Mouse (Mus musculus): ENCODE measurements around the gene Pde10a. TPM values are rescaled to one million over a fixed set of nuclear protein-coding genes. Genes with fewer than 3 reads are reported as not detected.

Pde10a gene
- polyA plus RNA-seq, 1 experiment from 2014 or later, result 1.4 TPM

DNA sequence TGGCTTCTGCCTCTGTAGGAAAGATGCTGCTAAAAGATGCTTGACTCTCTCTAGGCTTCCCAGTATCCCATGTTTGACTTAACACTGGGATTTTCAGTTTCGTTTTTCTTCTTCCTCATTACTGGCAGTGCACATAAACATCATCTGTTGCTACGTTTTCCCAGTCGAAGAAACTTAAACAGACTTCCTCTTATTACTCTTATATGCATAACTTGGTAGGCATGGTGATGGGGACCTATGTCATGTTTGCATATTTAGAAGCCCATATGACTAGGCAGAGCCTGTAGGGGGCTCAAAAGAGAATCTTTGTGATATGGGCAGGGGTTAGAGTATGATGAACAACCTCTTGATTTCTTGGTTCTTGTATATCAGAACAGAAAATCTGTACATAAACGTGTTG, 224.3 kb downstream of the Pde10a start:
- Histone ChIP-seq H3K27me3 (replicated peaks) (no peaks in the 10 kb centered on the region), H3K4me2 (replicated peaks) (no peak overlapping the region), H3K4me1 (replicated peaks) (no peaks in the 10 kb centered on the region), H3K4me3 (replicated peaks) (no peak overlapping the region), H3K9ac (no peak overlapping the region), H3K36me3 (no peaks in the 10 kb centered on the region), H3K9me3 (no peaks in the 10 kb centered on the region), H3K27ac (no peak overlapping the region)
- ATAC-seq, result no peak
- 63% methylated on average over 4 of the region's 4 CpGs for WGBS

DNA sequence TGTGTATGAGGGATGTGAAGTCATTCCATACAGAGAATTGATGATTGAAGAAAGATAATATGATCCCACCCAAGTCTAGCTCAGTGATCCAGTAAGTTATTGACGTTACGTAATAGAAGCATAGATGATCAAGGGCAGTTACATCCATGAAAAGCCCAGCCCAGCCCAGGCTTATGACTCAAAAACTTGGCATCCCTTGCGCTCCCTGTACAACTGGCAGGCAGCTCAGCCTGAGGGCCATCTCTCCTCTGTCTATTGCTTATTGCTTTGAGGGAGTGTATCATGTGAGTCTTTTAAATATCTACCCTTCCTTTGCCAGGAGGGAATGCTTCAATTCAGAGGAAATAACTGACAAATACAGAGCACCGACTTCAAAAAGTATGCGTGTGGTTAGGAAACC, 232.4 kb downstream of the Pde10a start:
- WGBS, result 93% methylated on average over 5 of the region's 5 CpGs
- Histone ChIP-seq H3K4me2 (replicated peaks) (no peak overlapping the region), H3K9ac (no peak overlapping the region), H3K4me1 (replicated peaks) (no peaks in the 10 kb centered on the region), H3K27ac (no peak overlapping the region), H3K36me3 (no peaks in the 10 kb centered on the region), H3K4me3 (replicated peaks) (no peak overlapping the region), H3K27me3 (replicated peaks) (no peaks in the 10 kb centered on the region), H3K9me3 (no peaks in the 10 kb centered on the region)
- no peak for ATAC-seq

GRCm38 (mm10) chr17:8763248-8763647, 238.1 kb downstream of the Pde10a start:
- ATAC-seq, result no peak
- WGBS, result 22% methylated on average over 1 of the region's 1 CpGs
- Histone ChIP-seq H3K4me2 (replicated peaks) (no peak overlapping the region), H3K27me3 (replicated peaks) (no peaks in the 10 kb centered on the region), H3K4me3 (replicated peaks) (no peak overlapping the region), H3K27ac (no peak overlapping the region), H3K9me3 (no peaks in the 10 kb centered on the region), H3K4me1 (replicated peaks) (no peaks in the 10 kb centered on the region), H3K9ac (no peak overlapping the region), H3K36me3 (no peaks in the 10 kb centered on the region)

GRCm38 (mm10) chr17:8765987-8766576, 240.9 kb downstream of the Pde10a start:
- Histone ChIP-seq H3K4me3 (replicated peaks) (no peak overlapping the region), H3K4me2 (replicated peaks) (no peak overlapping the region), H3K4me1 (replicated peaks) (no peaks in the 10 kb centered on the region), H3K27me3 (replicated peaks) (no peaks in the 10 kb centered on the region), H3K36me3 (no peaks in the 10 kb centered on the region), H3K27ac (no peak overlapping the region), H3K9me3 (no peaks in the 10 kb centered on the region), H3K9ac (no peak overlapping the region)
- ATAC-seq, result no peak
- 92% methylated on average over 5 of the region's 5 CpGs for WGBS

DNA sequence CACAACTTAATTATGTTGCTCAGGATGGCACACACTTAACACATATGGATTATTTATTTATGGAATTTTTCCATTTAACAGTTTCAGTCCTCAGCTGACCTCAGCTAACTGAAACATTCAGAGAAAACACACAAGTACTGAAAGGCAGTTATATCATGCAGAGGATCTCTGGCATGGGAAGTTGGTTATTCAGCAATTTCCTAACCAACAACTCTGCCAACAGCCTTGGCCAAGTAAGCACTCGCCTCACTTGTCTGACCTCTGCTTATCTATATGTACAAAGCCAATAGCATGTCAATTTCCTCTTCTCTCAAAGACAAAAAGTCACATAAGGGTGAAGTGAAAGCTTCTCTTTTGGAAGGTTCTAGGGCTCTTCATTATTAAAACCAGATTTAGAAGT, 244.0 kb downstream of the Pde10a start:
- Histone ChIP-seq H3K27me3 (replicated peaks) (no peaks in the 10 kb centered on the region), H3K9ac (no peak overlapping the region), H3K4me3 (replicated peaks) (no peak overlapping the region), H3K27ac (no peak overlapping the region), H3K4me1 (replicated peaks) (no peaks in the 10 kb centered on the region), H3K36me3 (no peaks in the 10 kb centered on the region), H3K4me2 (replicated peaks) (no peak overlapping the region), H3K9me3 (no peaks in the 10 kb centered on the region)
- no peak for ATAC-seq
- WGBS, result 89% methylated on average over 1 of the region's 1 CpGs

DNA sequence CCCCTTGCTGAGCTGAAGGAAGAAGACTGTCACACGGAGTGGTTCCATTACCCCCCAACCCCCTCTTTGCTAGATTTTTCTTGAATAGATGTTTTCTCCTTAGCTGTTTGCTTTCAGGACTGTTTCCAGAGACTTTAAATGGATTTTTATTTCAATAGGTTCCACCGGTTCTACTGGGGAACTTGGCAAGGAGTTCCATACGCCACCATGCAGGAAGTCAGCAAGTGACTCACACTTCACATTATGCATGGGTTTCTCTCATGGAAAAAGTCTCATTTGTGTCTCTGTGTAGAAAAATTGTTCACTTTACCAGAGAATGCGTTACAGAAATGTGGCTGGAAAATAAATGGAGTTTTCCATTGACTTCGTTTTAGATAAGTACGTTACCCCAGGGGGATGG, 248.2 kb downstream of the Pde10a start:
- Histone ChIP-seq H3K4me3 (replicated peaks) (no peak overlapping the region), H3K9me3 (no peaks in the 10 kb centered on the region), H3K36me3 (no peaks in the 10 kb centered on the region), H3K4me2 (replicated peaks) (no peak overlapping the region), H3K27ac (no peak overlapping the region), H3K9ac (no peak overlapping the region), H3K27me3 (replicated peaks) (no peaks in the 10 kb centered on the region), H3K4me1 (replicated peaks) (no peaks in the 10 kb centered on the region)
- no peak for ATAC-seq
- 79% methylated on average over 6 of the region's 6 CpGs for WGBS

GRCm38 (mm10) chr17:8774301-8774700, 249.1 kb downstream of the Pde10a start:
- ATAC-seq, result no peak
- no peak overlapping the region for H3K27ac ChIP-seq
- H3K9ac ChIP-seq, result no peak overlapping the region
- 85% methylated on average over 3 of the region's 3 CpGs for WGBS
- no peaks in the 10 kb centered on the region for H3K9me3 ChIP-seq
- H3K27me3 ChIP-seq (replicated peaks), result no peaks in the 10 kb centered on the region
- H3K4me2 ChIP-seq (replicated peaks), result no peak overlapping the region
- H3K36me3 ChIP-seq, result no peaks in the 10 kb centered on the region
- no peaks in the 10 kb centered on the region for H3K4me1 ChIP-seq (replicated peaks)
- no peak overlapping the region for H3K4me3 ChIP-seq (replicated peaks)

- no peaks in the 10 kb centered on the region for H3K27me3 ChIP-seq (replicated peaks)
- H3K4me2 ChIP-seq (replicated peaks), result no peak overlapping the region
- no peak for ATAC-seq
- H3K9ac ChIP-seq, result no peak overlapping the region
- H3K27ac ChIP-seq, result no peak overlapping the region
- no peak overlapping the region for H3K4me3 ChIP-seq (replicated peaks)
- H3K36me3 ChIP-seq, result no peaks in the 10 kb centered on the region
- whole genome bisulfite sequencing, result 81% methylated on average over 11 of the region's 11 CpGs
- H3K9me3 ChIP-seq, result no peaks in the 10 kb centered on the region
- H3K4me1 ChIP-seq (replicated peaks), result no peaks in the 10 kb centered on the region
Observed at GRCm38 (mm10) chr17:8775571-8776161, 250.5 kb downstream of the Pde10a start.

DNA sequence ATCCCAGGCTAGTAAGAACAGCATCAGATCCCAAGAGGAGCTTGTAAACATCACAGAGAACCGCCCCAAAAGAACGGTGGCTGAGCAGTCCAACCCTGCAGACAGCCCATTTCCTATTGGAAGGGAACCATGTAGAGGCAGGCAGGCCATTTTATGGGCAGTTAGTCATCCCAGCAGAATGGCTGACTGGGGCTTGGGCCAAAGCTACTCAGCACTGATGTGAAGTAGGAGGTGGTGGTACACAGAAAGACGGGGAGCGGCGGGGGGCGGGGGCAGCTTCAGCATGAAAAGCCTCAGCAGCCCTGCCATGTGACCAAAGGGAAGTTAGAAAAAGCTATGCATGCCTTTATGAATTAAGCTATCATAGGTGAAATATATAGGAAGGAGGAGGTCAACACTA, 252.5 kb downstream of the Pde10a start:
- ATAC-seq, result no peak
- Histone ChIP-seq H3K9me3 (no peaks in the 10 kb centered on the region), H3K4me2 (replicated peaks) (no peak overlapping the region), H3K27ac (no peak overlapping the region), H3K36me3 (no peaks in the 10 kb centered on the region), H3K27me3 (replicated peaks) (no peaks in the 10 kb centered on the region), H3K4me3 (replicated peaks) (no peak overlapping the region), H3K9ac (no peak overlapping the region), H3K4me1 (replicated peaks) (no peaks in the 10 kb centered on the region)
- 91% methylated on average over 6 of the region's 6 CpGs for WGBS

DNA sequence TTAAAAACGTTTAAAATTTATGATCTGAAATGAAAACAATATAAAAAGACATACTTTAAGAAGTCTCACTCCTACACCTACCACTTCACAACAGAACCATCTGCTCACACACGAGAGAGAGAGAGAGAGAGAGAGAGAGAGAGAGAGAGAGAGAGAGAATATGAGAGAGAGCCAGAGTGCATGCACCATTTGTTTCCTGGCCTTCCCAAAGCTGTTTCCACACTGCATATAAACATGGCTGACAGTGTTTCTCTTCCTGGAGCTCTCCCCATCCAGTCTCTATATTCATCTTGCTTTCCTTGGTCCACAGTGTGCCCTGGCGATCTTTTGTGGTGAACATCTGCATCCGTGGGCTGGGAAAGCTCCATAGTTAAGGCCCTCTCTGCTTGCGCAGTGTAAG, 253.7 kb downstream of the Pde10a start:
- H3K27ac ChIP-seq, result no peak overlapping the region
- H3K4me1 ChIP-seq (replicated peaks), result no peaks in the 10 kb centered on the region
- H3K4me3 ChIP-seq (replicated peaks), result no peak overlapping the region
- no peak overlapping the region for H3K9ac ChIP-seq
- no peak overlapping the region for H3K4me2 ChIP-seq (replicated peaks)
- H3K36me3 ChIP-seq, result no peaks in the 10 kb centered on the region
- ATAC-seq, result no peak
- WGBS, result 58% methylated on average over 5 of the region's 5 CpGs
- H3K9me3 ChIP-seq, result no peaks in the 10 kb centered on the region
- no peaks in the 10 kb centered on the region for H3K27me3 ChIP-seq (replicated peaks)

DNA sequence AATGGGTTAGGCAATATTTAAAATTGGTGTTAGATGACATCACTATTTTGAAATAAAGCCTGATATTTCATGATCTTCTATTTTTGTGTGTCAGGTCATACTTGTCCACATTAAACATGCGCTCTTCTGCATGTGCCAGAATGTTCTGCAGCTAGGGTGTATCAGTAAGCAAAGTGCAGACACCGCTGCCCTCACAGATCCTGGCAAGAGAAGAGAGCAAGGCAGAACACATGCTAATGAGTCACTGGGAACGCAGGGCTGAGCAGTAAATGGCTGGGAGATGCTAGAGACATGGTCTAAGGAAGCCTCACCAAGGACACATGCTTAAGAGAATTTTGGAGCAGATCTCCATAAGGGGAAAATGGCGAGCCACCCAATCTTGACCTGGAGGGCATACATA, 255.3 kb downstream of the Pde10a start:
- H3K9me3 ChIP-seq, result no peaks in the 10 kb centered on the region
- H3K4me2 ChIP-seq (replicated peaks), result no peak overlapping the region
- no peak overlapping the region for H3K27ac ChIP-seq
- no peak for ATAC-seq
- no peaks in the 10 kb centered on the region for H3K27me3 ChIP-seq (replicated peaks)
- H3K4me3 ChIP-seq (replicated peaks), result no peak overlapping the region
- no peaks in the 10 kb centered on the region for H3K36me3 ChIP-seq
- no peaks in the 10 kb centered on the region for H3K4me1 ChIP-seq (replicated peaks)
- H3K9ac ChIP-seq, result no peak overlapping the region
- 85% methylated on average over 4 of the region's 4 CpGs for WGBS

GRCm38 (mm10) chr17:8781040-8781439, 255.9 kb downstream of the Pde10a start:
- H3K9me3 ChIP-seq, result no peaks in the 10 kb centered on the region
- ATAC-seq, result no peak
- H3K4me1 ChIP-seq (replicated peaks), result no peaks in the 10 kb centered on the region
- no peak overlapping the region for H3K9ac ChIP-seq
- H3K36me3 ChIP-seq, result no peaks in the 10 kb centered on the region
- no peak overlapping the region for H3K4me3 ChIP-seq (replicated peaks)
- no peak overlapping the region for H3K27ac ChIP-seq
- no peaks in the 10 kb centered on the region for H3K27me3 ChIP-seq (replicated peaks)
- 93% methylated on average over 2 of the region's 2 CpGs for WGBS
- no peak overlapping the region for H3K4me2 ChIP-seq (replicated peaks)

- no peaks in the 10 kb centered on the region for H3K9me3 ChIP-seq
- no peak overlapping the region for H3K4me3 ChIP-seq (replicated peaks)
- no peak overlapping the region for H3K4me2 ChIP-seq (replicated peaks)
- no peak overlapping the region for H3K27ac ChIP-seq
- H3K4me1 ChIP-seq (replicated peaks), result no peaks in the 10 kb centered on the region
- no peaks in the 10 kb centered on the region for H3K36me3 ChIP-seq
- no peak for ATAC-seq
- H3K27me3 ChIP-seq (replicated peaks), result no peaks in the 10 kb centered on the region
- H3K9ac ChIP-seq, result no peak overlapping the region
- 54% methylated on average over 1 of the region's 1 CpGs for WGBS
Observed at GRCm38 (mm10) chr17:8781576-8781975, 256.4 kb downstream of the Pde10a start.
